Mouse (Mus musculus) embryonic facial prominence, embryonic 14.5 days (tissue): ENCODE results near the gene Nt5c2. TPM values are rescaled to one million over a fixed set of nuclear protein-coding genes. Genes with fewer than 3 reads are reported as not detected.

Source experiments
- ATAC-seq: fragments of 200-750 bp; cut with Nextera tagmentation; 2 replicates; pipeline ENCODE4 v1.8.0; 2017; ENCODE audit warnings: low read depth, moderate number of reproducible peaks, moderate TSS enrichment
- DNase-seq: peaks from one replicate; pipeline ENCODE4 v3.0.0-alpha.2; 2015; ENCODE audit warnings: low spot score
- H3K27ac ChIP-seq: fragments of 300-500 bp; sonication (generic); replicated peaks from 2 replicates; pipeline ENCODE4 v1.5.1; 2014; ENCODE audit warnings: low read depth, mild to moderate bottlenecking, low read length, moderate library complexity
- H3K27me3 ChIP-seq: fragments of 300-500 bp; sonication (generic); replicated peaks from 2 replicates; pipeline ENCODE4 v1.6.1; 2014; ENCODE audit warnings: low read length; ENCODE audit not compliant: control insufficient read depth, insufficient read depth
- H3K36me3 ChIP-seq: fragments of 300-500 bp; sonication (generic); 2 replicates; pipeline ENCODE4 v1.6.1; 2014; ENCODE audit warnings: low read length, mixed read lengths; ENCODE audit not compliant: control insufficient read depth, insufficient read depth
- H3K4me1 ChIP-seq: fragments of 300-500 bp; sonication (generic); 2 replicates; pipeline ENCODE4 v1.6.1; 2014; ENCODE audit warnings: antibody characterized with exemption, low read length; ENCODE audit not compliant: control insufficient read depth, insufficient read depth
- H3K4me2 ChIP-seq: fragments of 300-500 bp; sonication (generic); 2 replicates; pipeline ENCODE4 v1.6.1; 2014; ENCODE audit warnings: low read depth, mild to moderate bottlenecking, low read length, moderate library complexity, mixed read lengths
- H3K4me3 ChIP-seq: fragments of 300-500 bp; sonication (generic); 2 replicates; pipeline ENCODE4 v1.5.1; 2014; ENCODE audit warnings: low read depth, mild to moderate bottlenecking, low read length
- H3K9ac ChIP-seq: fragments of 300-500 bp; sonication (generic); 2 replicates; pipeline ENCODE4 v1.6.1; 2014; ENCODE audit warnings: low read depth, mild to moderate bottlenecking, low read length, moderate library complexity, mixed read lengths
- H3K9me3 ChIP-seq: fragments of 300-500 bp; sonication (generic); 2 replicates; pipeline ENCODE4 v1.6.1; 2016; ENCODE audit warnings: low read length; ENCODE audit not compliant: control insufficient read depth
- WGBS: fragments of 180-500 bp; shearing (Covaris S2); extraction: QIAGEN DNeasy Blood & Tissue Kit; methylation state at CpG from one replicate; pipeline ENCODE4 v1.1.7; 2014; 5-methylcytosine and 5-hydroxymethylcytosine counted together
- polyA plus RNA-seq: library from polyadenylated mRNA; unstranded; fragments of >200 nt; fragmentation: Nextera tagmentation; extraction: Ambion mirVana; gene quantifications from 2 replicates; pipeline ENCODE4 v1.2.1, GENCODE M21; 2014

Nt5c2 gene
- polyA plus RNA-seq, 1 experiment from 2014 or later, result 66.3 TPM

- no peaks in the 10 kb centered on the region for H3K9me3 ChIP-seq
- H3K4me3 ChIP-seq, result no peak overlapping the region
- H3K36me3 ChIP-seq, result peaks cover 92% of the 10 kb centered on the region
- no peaks in the 10 kb centered on the region for H3K27me3 ChIP-seq
- H3K4me2 ChIP-seq, result no peak overlapping the region
- no peak for DNase-seq
- 76% methylated on average over 14 of the region's 14 CpGs for WGBS
- no peaks in the 10 kb centered on the region for H3K4me1 ChIP-seq
- ATAC-seq, result no peak
- H3K27ac ChIP-seq, result no peak overlapping the region
- no peak overlapping the region for H3K9ac ChIP-seq
Measured at GRCm38 (mm10) chr19:46887811-46888527, 127.0 kb downstream of the Nt5c2 start.

- WGBS, result 88% methylated on average over 7 of the region's 7 CpGs
- H3K36me3 ChIP-seq, result peaks cover 90% of the 10 kb centered on the region
Measured at GRCm38 (mm10) chr19:46886826-46887225, 128.1 kb downstream of the Nt5c2 start.

GRCm38 (mm10) chr19:46885365-46885764 lies 129.6 kb downstream of the Nt5c2 start:
- no peak overlapping the region for H3K4me3 ChIP-seq
- peaks cover 76% of the 10 kb centered on the region for H3K36me3 ChIP-seq
- H3K27me3 ChIP-seq, result no peaks in the 10 kb centered on the region
- no peak for DNase-seq
- no peak overlapping the region for H3K27ac ChIP-seq
- H3K9me3 ChIP-seq, result no peaks in the 10 kb centered on the region
- WGBS, result 84% methylated on average over 4 of the region's 4 CpGs
- no peak overlapping the region for H3K4me2 ChIP-seq
- ATAC-seq, result no peak
- H3K9ac ChIP-seq, result no peak overlapping the region
- H3K4me1 ChIP-seq, result no peaks in the 10 kb centered on the region

More at GRCm38 (mm10) chr19:46886826-46887225, 128.1 kb downstream of the Nt5c2 start:
- DNase-seq (no peak), ATAC-seq (no peak)
- H3K4me2 ChIP-seq, result no peak overlapping the region
- no peak overlapping the region for H3K27ac ChIP-seq
- H3K9ac ChIP-seq, result no peak overlapping the region
- H3K27me3 ChIP-seq, result no peaks in the 10 kb centered on the region
- H3K4me1 ChIP-seq, result no peaks in the 10 kb centered on the region
- no peaks in the 10 kb centered on the region for H3K9me3 ChIP-seq
- no peak overlapping the region for H3K4me3 ChIP-seq

- DNase-seq (no peak), ATAC-seq (no peak)
- Histone ChIP-seq H3K27ac (no peak overlapping the region), H3K9me3 (no peaks in the 10 kb centered on the region), H3K9ac (no peak overlapping the region), H3K4me3 (no peak overlapping the region), H3K36me3 (peaks cover 28% of the 10 kb centered on the region), H3K4me2 (no peak overlapping the region), H3K4me1 (no peaks in the 10 kb centered on the region; the same call in 1 of the 2 replicates), H3K27me3 (no peaks in the 10 kb centered on the region)
- WGBS, result 96% methylated on average over 2 of the region's 2 CpGs
Measured at GRCm38 (mm10) chr19:46879876-46880275, 135.1 kb downstream of the Nt5c2 start.

- DNase-seq, result peak; percentile 69
- WGBS, result 53% methylated on average over 13 of the region's 13 CpGs
- Histone ChIP-seq H3K4me3 (no peak overlapping the region), H3K36me3 (peaks cover 13% of the 10 kb centered on the region), H3K27ac (no peak overlapping the region), H3K4me1 (no peaks in the 10 kb centered on the region; the same call in 1 of the 2 replicates), H3K9ac (no peak overlapping the region), H3K9me3 (no peaks in the 10 kb centered on the region), H3K27me3 (no peaks in the 10 kb centered on the region), H3K4me2 (no peak overlapping the region)
- ATAC-seq, result no peak
Measured at GRCm38 (mm10) chr19:46878346-46878745, 136.6 kb downstream of the Nt5c2 start.

- H3K9me3 ChIP-seq, result no peaks in the 10 kb centered on the region
- DNase-seq, result no peak
- H3K36me3 ChIP-seq, result peaks cover 11% of the 10 kb centered on the region
- H3K4me2 ChIP-seq, result no peak overlapping the region
- H3K4me1 ChIP-seq, result no peaks in the 10 kb centered on the region; the same call in 1 of the 2 replicates
- H3K27ac ChIP-seq, result no peak overlapping the region
- H3K4me3 ChIP-seq, result no peak overlapping the region
- no peaks in the 10 kb centered on the region for H3K27me3 ChIP-seq
- no peak overlapping the region for H3K9ac ChIP-seq
- WGBS, result 82% methylated on average over 13 of the region's 13 CpGs
- ATAC-seq, result no peak
Measured at GRCm38 (mm10) chr19:46877886-46878285, 137.1 kb downstream of the Nt5c2 start.

- H3K9ac ChIP-seq, result no peak overlapping the region
Measured at GRCm38 (mm10) chr19:46875790-46876189, 139.2 kb downstream of the Nt5c2 start.

GRCm38 (mm10) chr19:46873924-46874323 lies 141.0 kb downstream of the Nt5c2 start:
- DNase-seq, result no peak
- Histone ChIP-seq H3K4me1 (peaks cover 5% of the 10 kb centered on the region; the same call in 1 of the 2 replicates), H3K9ac (no peak overlapping the region), H3K4me3 (no peak overlapping the region), H3K4me2 (no peak overlapping the region), H3K27me3 (no peaks in the 10 kb centered on the region), H3K9me3 (no peaks in the 10 kb centered on the region), H3K27ac (no peak overlapping the region), H3K36me3 (no peaks in the 10 kb centered on the region)
- WGBS, result 76% methylated on average over 3 of the region's 3 CpGs
- ATAC-seq, result no peak

More at GRCm38 (mm10) chr19:46875790-46876189, 139.2 kb downstream of the Nt5c2 start:
- WGBS, result 41% methylated on average over 12 of the region's 12 CpGs
- no peak overlapping the region for H3K27ac ChIP-seq
- no peaks in the 10 kb centered on the region for H3K36me3 ChIP-seq
- no peak overlapping the region for H3K4me3 ChIP-seq
- peak; percentile 72 for DNase-seq
- peak; percentile 73 for ATAC-seq
- H3K9me3 ChIP-seq, result no peaks in the 10 kb centered on the region
- no peaks in the 10 kb centered on the region; the same call in 1 of the 2 replicates for H3K4me1 ChIP-seq
- H3K4me2 ChIP-seq, result no peak overlapping the region
- H3K27me3 ChIP-seq, result no peaks in the 10 kb centered on the region

GRCm38 (mm10) chr19:46871651-46872050 lies 143.3 kb downstream of the Nt5c2 start:
- H3K36me3 ChIP-seq, result no peaks in the 10 kb centered on the region
- ATAC-seq (no peak), DNase-seq (no peak)
- no peak overlapping the region for H3K4me2 ChIP-seq
- H3K9me3 ChIP-seq, result no peaks in the 10 kb centered on the region
- no peak overlapping the region for H3K9ac ChIP-seq
- 0 out of 2 replicates have a peak, but pooled peaks cover 5% of the 10 kb centered on the region for H3K4me1 ChIP-seq
- H3K27me3 ChIP-seq, result no peaks in the 10 kb centered on the region
- 65% methylated on average over 7 of the region's 7 CpGs for WGBS
- H3K27ac ChIP-seq, result no peak overlapping the region
- H3K4me3 ChIP-seq, result no peak overlapping the region
